Mouse (Mus musculus) bone marrow, adult 2 months (tissue): ENCODE data around the gene Clptm1l.

Source experiments
- CTCF ChIP-seq: fragments of 200-500 bp; IDR thresholded peaks from 2 replicates; pipeline ENCODE4 v1.5.1; 2011; ENCODE audit warnings: low read length, control low read depth; ENCODE audit not compliant: control insufficient read depth, insufficient read depth
- POLR2A ChIP-seq: fragments of 200-500 bp; IDR thresholded peaks from 2 replicates; pipeline ENCODE4 v1.6.1; 2011; ENCODE audit warnings: low read depth, mild to moderate bottlenecking, control low read depth, low read length, borderline replicate concordance; ENCODE audit not compliant: control insufficient read depth

- TF ChIP-seq POLR2A (no peak), CTCF (no peak)
Measured at GRCm38 (mm10) chr13:73577277-73577676, 26.5 kb upstream of the Clptm1l start.
